Mouse (Mus musculus) heart, postnatal 36 days (tissue): ENCODE data around the gene Hoxc11. TPM values are rescaled to one million over a fixed set of nuclear protein-coding genes. Genes with fewer than 3 reads are reported as not detected.

Source experiments
- DNase-seq, 2 experiments: peaks; one replicate each; pipeline ENCODE4 v3.0.0; 2021 to 2022
- intact Hi-C: fragments of 180-260 bp; cut with DNase I; formaldehyde crosslinking; loops from one replicate; pipeline ENCODE4 v1.15.1; 2025
- total RNA-seq, 2 experiments: library from RNA; stranded (reverse); gene quantifications; 2 replicates each; pipeline ENCODE4 v1.2.3; 2021

Gene Hoxc11
- total RNA-seq, 2 experiments from 2014 or later = not detected

DNA sequence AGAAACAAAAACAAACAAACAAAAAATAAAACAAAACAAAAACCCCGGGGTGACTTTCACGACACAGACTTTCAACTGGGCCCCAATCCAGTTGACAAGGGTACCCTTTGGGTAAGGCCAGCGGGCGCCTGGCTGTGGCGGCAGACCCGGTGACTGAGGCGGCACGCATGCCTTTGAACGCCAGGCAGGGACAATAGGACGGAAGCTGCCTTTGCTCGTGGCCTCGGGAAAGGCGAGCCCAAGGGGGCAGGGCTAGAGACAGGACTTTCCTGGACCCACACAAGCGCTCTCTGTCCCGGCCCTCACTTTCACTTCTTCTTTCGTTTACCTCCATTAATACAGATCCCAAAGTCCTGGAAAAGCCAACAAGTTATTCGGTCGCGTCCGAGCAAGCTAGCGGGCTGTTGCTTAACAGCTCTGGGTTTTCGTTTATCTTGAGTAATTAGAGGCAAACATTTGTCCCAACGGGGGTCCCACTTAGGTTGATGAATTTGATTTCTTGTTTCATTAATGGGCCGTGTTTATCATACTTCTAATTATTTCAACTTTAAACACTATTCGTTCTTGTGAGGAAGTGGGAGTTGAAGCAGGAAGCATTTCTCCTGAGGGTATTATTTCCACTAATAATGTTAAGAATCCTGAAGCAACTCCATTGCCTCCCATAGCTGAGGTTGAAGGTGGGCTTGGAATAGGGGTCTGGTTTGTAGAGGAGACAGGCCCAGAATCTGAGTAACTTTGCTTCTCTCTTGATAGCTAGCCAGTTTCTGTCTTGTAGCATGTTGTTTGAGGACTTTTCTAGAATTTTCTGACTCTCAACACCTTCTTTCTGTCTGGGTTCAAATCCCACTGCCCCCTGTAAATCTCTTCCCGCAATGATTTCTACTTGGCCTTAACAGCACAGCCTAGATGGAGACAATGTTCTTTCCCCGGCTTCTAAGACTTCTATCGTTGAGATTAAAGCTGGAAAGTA, 9.7 kb downstream of the Hoxc11 start:
- intact Hi-C loops = loop anchor here (5.0 to 10.0 kb wide), 2 partner anchors 48 to 269 kb away; no protein-coding TSS in a partner anchor
- no peak for DNase-seq

DNA sequence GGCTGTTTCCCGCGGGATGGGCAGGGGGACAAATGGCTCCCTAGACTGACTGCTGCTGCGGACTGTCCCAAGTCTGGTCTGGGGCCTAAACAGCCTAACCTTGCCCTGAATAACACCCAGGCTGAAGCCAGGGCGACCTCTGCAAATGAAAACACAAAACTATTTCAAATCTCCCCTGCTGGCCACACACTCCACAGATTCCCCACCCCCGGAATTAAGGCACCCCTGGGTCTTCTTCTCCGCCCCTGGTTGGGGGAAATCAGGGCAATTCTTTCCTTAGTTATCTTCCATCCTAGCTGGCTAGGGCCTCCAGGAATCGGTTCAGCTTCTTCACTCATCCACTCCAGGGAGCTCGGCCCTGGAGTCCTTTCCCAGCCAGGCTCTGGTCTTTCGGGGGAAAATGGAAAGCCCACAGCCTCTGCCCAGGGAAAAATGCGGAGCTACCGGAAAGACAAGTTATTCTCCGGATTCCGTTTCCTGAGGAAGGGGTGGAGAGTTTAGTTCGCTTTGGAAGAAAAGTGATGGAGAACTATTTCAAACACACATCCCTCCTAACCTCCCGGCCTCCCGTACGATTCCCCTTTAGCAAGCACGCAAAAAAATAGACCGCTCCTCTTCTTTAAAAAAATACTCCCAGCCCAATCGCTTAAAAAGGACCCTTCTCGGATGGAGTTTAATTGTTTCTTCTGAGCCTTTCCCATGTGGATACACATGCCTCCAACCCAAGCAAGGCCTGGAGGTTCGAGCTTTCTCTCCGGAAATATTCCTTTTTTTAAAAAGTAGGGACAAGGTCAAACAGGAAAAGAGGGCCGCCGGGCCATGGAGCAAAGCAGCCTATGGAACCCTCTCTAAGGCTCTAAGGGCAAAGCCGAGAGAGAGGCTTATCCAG, 11.0 kb downstream of the Hoxc11 start:
- DNase-seq = no peak
- intact Hi-C loops = loop anchor here (10.0 kb wide), 1 partner anchor 270 kb away; no protein-coding TSS in a partner anchor

DNA sequence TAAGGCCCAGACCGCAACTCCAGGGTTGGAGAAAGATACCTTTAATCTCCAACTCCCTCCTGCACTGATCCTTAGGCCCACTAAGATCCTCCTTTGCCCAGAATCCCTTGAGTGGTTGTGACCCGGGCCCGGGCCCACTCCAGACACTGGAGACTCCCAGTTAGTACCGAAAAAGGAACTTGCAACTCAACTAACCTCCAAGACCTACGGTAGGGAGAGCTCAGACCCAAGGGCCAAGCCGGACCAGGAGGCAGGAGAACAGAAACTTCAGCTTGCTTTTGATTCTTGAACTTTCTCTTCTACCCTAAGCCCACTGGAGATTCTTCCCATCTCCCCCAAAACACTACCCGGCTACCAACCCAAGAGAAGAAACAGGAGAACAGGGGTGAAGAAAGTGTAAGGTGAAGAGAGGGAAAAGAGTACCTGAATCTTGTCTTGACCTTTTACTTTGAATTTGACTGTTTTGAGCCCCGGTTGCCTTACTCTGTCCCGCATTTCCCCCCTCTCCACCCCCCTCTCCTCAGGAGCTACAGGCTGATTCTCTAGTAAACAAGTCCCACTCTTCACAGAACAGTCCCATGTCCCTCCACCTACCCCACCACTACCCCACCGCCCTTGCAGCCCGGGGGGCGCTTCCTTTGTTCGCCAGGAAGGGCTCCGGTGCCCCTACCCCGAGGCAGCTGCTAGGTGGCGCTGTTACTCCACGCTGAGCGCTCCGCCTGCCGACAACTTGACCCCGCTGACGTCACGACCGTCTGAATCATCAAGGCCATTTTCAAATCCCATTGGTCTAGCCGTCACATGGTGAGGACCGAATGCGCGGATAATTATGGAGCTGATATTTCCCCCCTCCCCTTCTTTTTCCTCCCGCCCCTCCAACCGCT, 11.9 kb downstream of the Hoxc11 start:
- intact Hi-C loops = loop anchor here (10.0 kb wide), 1 partner anchor 271 kb away; no protein-coding TSS in a partner anchor
- DNase-seq = peak in 1 of 2 experiments; percentile 44

GRCm38 (mm10) chr15:102966776-102967311, 12.6 kb downstream of the Hoxc11 start, which contains the start of gene Hoxc10:
Gene Hoxc10, plus strand, starts transcription at chr15:102966796.
- intact Hi-C loops = loop anchor here (10.0 kb wide), 1 partner anchor 272 kb away; no protein-coding TSS in a partner anchor
- no peak for DNase-seq

DNA sequence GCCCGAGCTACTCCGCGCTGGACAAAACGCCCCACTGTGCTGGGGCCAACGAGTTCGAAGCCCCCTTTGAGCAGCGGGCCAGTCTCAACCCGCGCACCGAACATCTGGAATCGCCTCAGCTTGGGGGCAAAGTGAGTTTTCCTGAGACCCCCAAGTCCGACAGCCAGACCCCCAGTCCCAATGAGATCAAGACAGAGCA, 13.0 kb downstream of the Hoxc11 start, which contains the start of gene Hoxc5:
Gene Hoxc5 (plus strand): TSS at position 132 of the 199 bp plus-strand sequence.
- intact Hi-C loops = loop anchor here (10.0 kb wide), 1 partner anchor 272 kb away; no protein-coding TSS in a partner anchor
- DNase-seq = no peak

- no peak for DNase-seq
- intact Hi-C loops = loop anchor here (10.0 kb wide), 1 partner anchor 273 kb away; no protein-coding TSS in a partner anchor
These were observed 13.5 kb downstream of the Hoxc11 start for GRCm38 (mm10) chr15:102967511-102968397.

GRCm38 (mm10) chr15:102969296-102969695, 15.1 kb downstream of the Hoxc11 start:
- intact Hi-C loops = loop anchor here (10.0 kb wide), 1 partner anchor 274 kb away; no protein-coding TSS in a partner anchor
- no peak for DNase-seq

DNA sequence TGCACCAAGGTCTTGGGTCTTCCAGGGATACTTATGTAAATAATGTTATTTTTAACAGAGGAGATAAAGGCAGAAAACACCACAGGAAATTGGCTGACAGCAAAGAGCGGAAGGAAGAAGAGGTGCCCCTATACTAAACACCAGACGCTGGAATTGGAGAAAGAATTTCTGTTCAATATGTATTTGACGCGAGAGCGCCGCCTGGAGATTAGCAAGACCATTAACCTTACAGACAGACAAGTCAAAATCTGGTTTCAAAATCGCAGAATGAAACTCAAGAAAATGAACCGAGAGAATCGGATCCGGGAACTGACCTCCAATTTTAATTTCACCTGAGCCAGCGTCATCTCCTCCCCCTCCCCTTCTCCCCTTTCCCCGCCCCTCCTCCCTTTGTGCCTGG, 16.5 kb downstream of the Hoxc11 start:
- intact Hi-C loops = loop anchor here (5.0 kb wide), 1 partner anchor 208 kb away; no protein-coding TSS in a partner anchor

DNA sequence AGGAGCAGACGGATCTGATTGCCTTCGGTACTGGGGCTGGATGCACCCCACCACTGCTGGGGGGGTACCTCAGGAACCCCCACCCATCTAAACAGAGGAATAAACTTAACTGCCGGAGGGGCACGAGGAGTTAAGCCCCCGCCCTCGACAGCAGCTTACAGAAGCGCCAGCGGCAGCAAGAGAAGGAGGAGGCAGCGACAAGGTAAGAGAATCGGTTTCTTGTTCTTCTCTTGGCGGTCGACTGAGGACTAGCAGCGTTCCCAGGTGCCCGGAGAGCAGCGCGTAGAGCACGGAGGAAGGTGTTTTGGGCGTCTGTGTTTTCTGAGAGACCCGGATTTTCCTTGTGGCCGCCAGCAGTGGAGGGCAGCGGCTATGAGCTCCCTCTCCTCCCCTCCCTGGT, 18.0 kb downstream of the Hoxc11 start:
- intact Hi-C loops = loop anchor here (5.0 kb wide), 1 partner anchor 210 kb away; no protein-coding TSS in a partner anchor
- no peak for DNase-seq

More for the DNA sequence above, 16.5 kb downstream of the Hoxc11 start:
- DNase-seq = no peak

- intact Hi-C loops = loop anchor here (5.0 kb wide), 1 partner anchor 210 kb away; no protein-coding TSS in a partner anchor
- DNase-seq = no peak
These were observed 18.5 kb downstream of the Hoxc11 start for GRCm38 (mm10) chr15:102972753-102973152.

DNA sequence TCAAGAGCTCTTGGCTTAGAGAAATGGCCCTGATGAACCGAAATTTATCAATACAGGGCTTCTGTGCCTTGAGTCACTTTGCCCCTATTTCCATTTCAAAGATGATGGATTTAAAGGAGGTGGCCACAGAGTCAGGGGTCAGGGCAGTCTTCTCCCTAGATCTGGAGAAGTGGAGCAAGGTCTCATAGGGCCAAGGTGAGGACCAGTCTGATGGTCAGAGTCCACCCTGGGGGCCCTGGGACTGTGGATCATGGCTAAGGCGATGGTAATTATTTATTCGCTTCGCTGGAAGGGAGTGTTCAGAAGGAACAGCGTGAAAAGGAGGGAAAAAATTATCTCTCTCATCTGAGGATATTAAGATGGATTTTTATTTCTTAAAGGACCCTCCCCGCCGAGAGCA, 20.8 kb downstream of the Hoxc11 start:
- intact Hi-C loops = no loop called here
- no peak for DNase-seq

GRCm38 (mm10) chr15:102975688-102976111, 21.5 kb downstream of the Hoxc11 start:
- intact Hi-C loops = no loop called here
- DNase-seq = no peak

DNA sequence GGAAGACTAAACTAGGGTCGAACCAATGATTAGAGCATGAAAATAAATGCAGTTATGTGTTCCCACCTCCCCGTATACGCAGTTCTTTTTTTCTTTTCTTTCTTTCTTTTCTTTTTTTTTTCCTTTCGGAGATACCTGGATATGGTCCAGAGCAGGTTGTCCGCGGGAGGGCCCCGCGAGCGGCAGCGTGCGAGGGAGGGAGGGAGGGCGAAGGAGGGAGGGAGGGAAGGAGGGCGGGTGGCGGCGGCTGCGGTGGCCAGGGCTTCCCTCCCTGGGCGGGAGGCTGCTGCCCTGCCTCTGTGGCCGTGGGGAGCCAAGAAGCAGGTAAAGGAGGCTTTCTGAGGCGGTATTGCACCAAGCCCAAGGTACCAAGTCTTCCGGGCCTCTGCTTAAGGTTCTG, 21.9 kb downstream of the Hoxc11 start, which contains the start of gene Hoxc9:
Gene Hoxc9 (plus strand): TSS at position 269 of the 400 bp plus-strand sequence.
- intact Hi-C loops = no loop called here
- no peak for DNase-seq

- intact Hi-C loops = no loop called here
- DNase-seq = no peak
These were observed 22.6 kb downstream of the Hoxc11 start for GRCm38 (mm10) chr15:102976631-102977422.

GRCm38 (mm10) chr15:102977423-102977974, 23.3 kb downstream of the Hoxc11 start:
- intact Hi-C loops = no loop called here
- DNase-seq = no peak

- intact Hi-C loops = no loop called here
- DNase-seq = no peak
These were observed 24.6 kb downstream of the Hoxc11 start for GRCm38 (mm10) chr15:102978615-102979515.
